Mouse (Mus musculus): ENCODE measurements around the gene Nkg7. TPM values are rescaled to one million over a fixed set of nuclear protein-coding genes. Genes with fewer than 3 reads are reported as not detected.

Gene Nkg7
- polyA plus RNA-seq, 1 experiment: not detected

DNA sequence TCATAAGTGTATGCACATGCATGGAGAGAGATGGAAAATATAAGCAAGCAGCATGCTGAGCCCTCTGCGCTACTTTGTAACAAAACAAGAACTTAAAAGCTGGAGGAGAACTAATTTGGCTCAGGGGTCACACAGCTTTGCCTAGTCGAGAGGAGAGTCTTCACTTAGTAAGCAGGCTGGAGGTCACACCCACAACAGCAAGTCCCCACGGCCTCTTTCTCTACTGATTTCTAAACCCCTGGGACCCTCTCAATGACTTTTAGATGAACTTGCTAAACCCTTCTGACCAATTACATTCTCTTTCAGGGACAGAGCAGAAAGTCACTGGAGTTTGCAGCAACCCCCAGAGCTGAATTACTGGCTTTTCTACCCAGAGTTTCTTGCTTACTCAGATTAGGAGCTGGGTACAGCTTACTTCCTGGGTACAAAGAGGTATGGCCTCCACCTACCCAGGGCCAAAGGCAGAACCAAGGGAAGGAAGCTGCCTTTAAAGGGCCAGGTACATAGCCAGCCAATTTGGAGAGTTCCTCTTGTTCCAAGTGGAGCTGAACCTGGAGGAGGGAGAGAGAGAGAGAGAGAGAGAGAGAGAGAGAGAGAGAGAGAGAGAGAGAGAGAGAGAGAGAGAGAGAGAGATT, 12.8 kb upstream of the Nkg7 start:
- TF ChIP-seq REST (IDR thresholded peaks at IDR 0.05; ENCODE audit: insufficient read depth, insufficient read length) (no peak), POLR2A (IDR thresholded peaks at IDR 0.05; ENCODE audit: insufficient read length, low read depth) (no peak), MYOG (IDR thresholded peaks at IDR 0.05; ENCODE audit: control insufficient read depth in 1 of 3, insufficient read depth in 1 of 3, insufficient read length in 2 of 3, low read depth in 2 of 3) (no peak), POLR2AphosphoS2 (IDR thresholded peaks at IDR 0.05; ENCODE audit: insufficient read length, low read depth) (no peak), MAX (IDR thresholded peaks at IDR 0.05; ENCODE audit: low read depth) (no peak), TCF3 (IDR thresholded peaks at IDR 0.05; ENCODE audit: insufficient read length, low read depth) (no peak), SRF (IDR thresholded peaks at IDR 0.05; ENCODE audit: control insufficient read depth, insufficient read length, low read depth) (no peak), USF1 (IDR thresholded peaks at IDR 0.05; ENCODE audit: low read depth) (no peak), TCF12 (IDR thresholded peaks at IDR 0.05; ENCODE audit: insufficient read depth, poor library complexity, severe bottlenecking) (no peak), MYOD1 (IDR thresholded peaks at IDR 0.05; ENCODE audit: control insufficient read depth in 1 of 3, insufficient read length in 2 of 3, low read depth in 2 of 3) (no peak), E2F4 (IDR thresholded peaks at IDR 0.05; ENCODE audit: insufficient read depth) (no peak), CEBPB (IDR thresholded peaks at IDR 0.05; ENCODE audit: insufficient read depth, poor library complexity, severe bottlenecking) (no peak)

DNA sequence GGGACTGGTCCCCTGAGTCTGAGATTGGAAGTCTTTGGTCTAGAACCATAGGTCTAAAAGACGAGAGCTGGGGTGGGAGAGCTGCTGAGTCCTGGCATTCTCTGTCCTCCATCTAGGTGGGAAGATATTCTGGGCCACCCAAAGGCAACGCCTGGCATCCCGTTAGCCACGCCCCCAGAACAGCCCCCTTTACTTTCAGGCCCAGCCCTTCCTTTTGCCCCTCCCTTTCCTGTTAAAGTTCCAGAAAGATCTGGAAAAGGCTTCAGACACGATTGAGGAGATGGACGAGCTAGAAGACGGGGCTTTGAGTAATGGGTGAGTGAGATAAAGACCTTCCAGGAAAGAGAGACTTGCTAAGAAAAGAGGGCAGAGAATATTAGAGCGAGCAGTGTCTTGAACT, 9.5 kb upstream of the Nkg7 start, which contains the start of gene Lim2:
TSS of gene Lim2 (plus strand) at position 265 of the 400 bp plus-strand sequence.
- Histone ChIP-seq H3K4me2 (ENCODE audit: low read depth) (no peak within 1 kb of the TSS), H3ac (ENCODE audit: control insufficient read depth, insufficient read length) (no peak within 1 kb of the TSS), H3K79me2 (ENCODE audit: control insufficient read depth, insufficient read depth) (no peaks in the 10 kb centered on the region), H3K27me3 (ENCODE audit: control insufficient read depth, insufficient read depth, insufficient read length) (no peaks in the 10 kb centered on the region), H3K36me3 (ENCODE audit: control insufficient read depth, insufficient read depth) (no peaks in the 10 kb centered on the region), H3K4me3 (no peak within 1 kb of the TSS)
- no peak for TF ChIP-seq MAX (IDR thresholded peaks at IDR 0.05; ENCODE audit: low read depth)
- no peak for TF ChIP-seq MYOG (IDR thresholded peaks at IDR 0.05; ENCODE audit: control insufficient read depth in 1 of 3, insufficient read depth in 1 of 3, insufficient read length in 2 of 3, low read depth in 2 of 3)
- no peak for TF ChIP-seq E2F4 (IDR thresholded peaks at IDR 0.05; ENCODE audit: insufficient read depth)
- TF ChIP-seq MYOD1 (IDR thresholded peaks at IDR 0.05; ENCODE audit: control insufficient read depth in 1 of 3, insufficient read length in 2 of 3, low read depth in 2 of 3): no peak
- TF ChIP-seq CEBPB (IDR thresholded peaks at IDR 0.05; ENCODE audit: insufficient read depth, poor library complexity, severe bottlenecking): no peak
- TF ChIP-seq USF1 (IDR thresholded peaks at IDR 0.05; ENCODE audit: low read depth): no peak
- no peak for TF ChIP-seq REST (IDR thresholded peaks at IDR 0.05; ENCODE audit: insufficient read depth, insufficient read length)
- TF ChIP-seq SRF (IDR thresholded peaks at IDR 0.05; ENCODE audit: control insufficient read depth, insufficient read length, low read depth): no peak
- no peak for TF ChIP-seq TCF12 (IDR thresholded peaks at IDR 0.05; ENCODE audit: insufficient read depth, poor library complexity, severe bottlenecking)
- TF ChIP-seq POLR2A (IDR thresholded peaks at IDR 0.05; ENCODE audit: insufficient read length, low read depth): no peak
- TF ChIP-seq TCF3 (IDR thresholded peaks at IDR 0.05; ENCODE audit: insufficient read length, low read depth): no peak
- TF ChIP-seq POLR2AphosphoS2 (IDR thresholded peaks at IDR 0.05; ENCODE audit: insufficient read length, low read depth): no peak

More for the DNA sequence above, 12.8 kb upstream of the Nkg7 start:
- H3K4me2 ChIP-seq (ENCODE audit: low read depth): no peak overlapping the region
- H3K79me2 ChIP-seq (ENCODE audit: control insufficient read depth, insufficient read depth): no peaks in the 10 kb centered on the region
- H3K4me3 ChIP-seq: no peak overlapping the region
- H3K36me3 ChIP-seq (ENCODE audit: control insufficient read depth, insufficient read depth): no peaks in the 10 kb centered on the region
- no peaks in the 10 kb centered on the region for H3K27me3 ChIP-seq (ENCODE audit: control insufficient read depth, insufficient read depth, insufficient read length)
- no peak overlapping the region for H3ac ChIP-seq (ENCODE audit: control insufficient read depth, insufficient read length)

DNA sequence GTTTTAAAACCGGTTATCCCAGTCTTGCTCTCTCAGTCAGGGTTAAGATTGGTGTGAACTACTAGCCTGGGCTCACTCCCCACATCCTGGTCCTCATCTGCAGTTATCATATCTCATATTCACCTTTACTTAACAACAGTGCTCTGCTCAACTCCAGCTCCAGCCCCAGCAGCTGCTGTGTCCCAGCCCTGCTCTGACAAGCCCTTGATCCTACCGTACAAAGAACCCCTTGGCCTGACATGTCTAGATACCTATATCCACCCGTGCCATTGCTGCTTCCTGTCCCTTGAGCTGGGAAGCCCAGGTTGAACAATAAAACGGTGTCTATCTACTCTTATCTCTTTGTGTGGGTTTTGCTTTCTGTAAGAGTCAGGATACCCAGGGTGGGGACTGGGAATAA, 7.4 kb upstream of the Nkg7 start:
- TF ChIP-seq TCF3 (IDR thresholded peaks at IDR 0.05; ENCODE audit: insufficient read length, low read depth) (no peak), TCF12 (IDR thresholded peaks at IDR 0.05; ENCODE audit: insufficient read depth, poor library complexity, severe bottlenecking) (no peak), E2F4 (IDR thresholded peaks at IDR 0.05; ENCODE audit: insufficient read depth) (no peak), POLR2AphosphoS2 (IDR thresholded peaks at IDR 0.05; ENCODE audit: insufficient read length, low read depth) (no peak), MAX (IDR thresholded peaks at IDR 0.05; ENCODE audit: low read depth) (no peak), REST (IDR thresholded peaks at IDR 0.05; ENCODE audit: insufficient read depth, insufficient read length) (no peak), SRF (IDR thresholded peaks at IDR 0.05; ENCODE audit: control insufficient read depth, insufficient read length, low read depth) (no peak), MYOG (IDR thresholded peaks at IDR 0.05; ENCODE audit: control insufficient read depth in 1 of 3, insufficient read depth in 1 of 3, insufficient read length in 2 of 3, low read depth in 2 of 3) (no peak), MYOD1 (IDR thresholded peaks at IDR 0.05; ENCODE audit: control insufficient read depth in 1 of 3, insufficient read length in 2 of 3, low read depth in 2 of 3) (no peak), POLR2A (IDR thresholded peaks at IDR 0.05; ENCODE audit: insufficient read length, low read depth) (no peak), USF1 (IDR thresholded peaks at IDR 0.05; ENCODE audit: low read depth) (no peak)
- H3K27me3 ChIP-seq (ENCODE audit: control insufficient read depth, insufficient read depth, insufficient read length): no peaks in the 10 kb centered on the region
- no peak overlapping the region for H3K4me3 ChIP-seq
- no peak overlapping the region for H3ac ChIP-seq (ENCODE audit: control insufficient read depth, insufficient read length)
- no peaks in the 10 kb centered on the region for H3K79me2 ChIP-seq (ENCODE audit: control insufficient read depth, insufficient read depth)
- H3K4me2 ChIP-seq (ENCODE audit: low read depth): no peak overlapping the region
- H3K36me3 ChIP-seq (ENCODE audit: control insufficient read depth, insufficient read depth): no peaks in the 10 kb centered on the region

DNA sequence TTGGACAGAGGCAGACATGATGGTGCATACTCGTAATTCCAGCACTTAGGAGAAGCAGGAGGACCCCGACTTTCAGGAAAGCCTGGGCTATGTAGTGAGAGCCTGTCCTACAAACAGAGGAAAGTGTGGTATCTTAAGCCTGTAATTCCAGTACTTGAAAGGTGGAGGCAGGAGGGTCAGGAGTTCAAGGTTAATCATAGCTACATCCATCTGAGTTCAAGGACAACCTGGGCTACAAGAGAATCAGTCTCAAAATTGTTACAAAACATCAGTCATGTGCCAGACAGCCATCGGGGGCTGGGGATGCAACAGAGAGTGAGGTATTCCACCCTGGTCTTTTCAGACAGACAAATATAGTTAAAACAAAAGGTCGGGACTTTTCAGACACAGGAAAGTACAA, 4.0 kb upstream of the Nkg7 start:
- Histone ChIP-seq H3K27me3 (ENCODE audit: control insufficient read depth, insufficient read depth, insufficient read length) (no peaks in the 10 kb centered on the region), H3K79me2 (ENCODE audit: control insufficient read depth, insufficient read depth) (no peaks in the 10 kb centered on the region), H3K4me3 (no peak overlapping the region), H3K4me2 (ENCODE audit: low read depth) (no peak overlapping the region), H3K36me3 (ENCODE audit: control insufficient read depth, insufficient read depth) (no peaks in the 10 kb centered on the region), H3ac (ENCODE audit: control insufficient read depth, insufficient read length) (no peak overlapping the region)
- TF ChIP-seq POLR2A (IDR thresholded peaks at IDR 0.05; ENCODE audit: insufficient read length, low read depth): no peak
- no peak for TF ChIP-seq USF1 (IDR thresholded peaks at IDR 0.05; ENCODE audit: low read depth)
- TF ChIP-seq E2F4 (IDR thresholded peaks at IDR 0.05; ENCODE audit: insufficient read depth): no peak
- TF ChIP-seq POLR2AphosphoS2 (IDR thresholded peaks at IDR 0.05; ENCODE audit: insufficient read length, low read depth): no peak
- no peak for TF ChIP-seq TCF3 (IDR thresholded peaks at IDR 0.05; ENCODE audit: insufficient read length, low read depth)
- TF ChIP-seq MYOD1 (IDR thresholded peaks at IDR 0.05; ENCODE audit: control insufficient read depth in 1 of 3, insufficient read length in 2 of 3, low read depth in 2 of 3): no peak
- no peak for TF ChIP-seq MAX (IDR thresholded peaks at IDR 0.05; ENCODE audit: low read depth)
- TF ChIP-seq TCF12 (IDR thresholded peaks at IDR 0.05; ENCODE audit: insufficient read depth, poor library complexity, severe bottlenecking): no peak
- TF ChIP-seq MYOG (IDR thresholded peaks at IDR 0.05; ENCODE audit: control insufficient read depth in 1 of 3, insufficient read depth in 1 of 3, insufficient read length in 2 of 3, low read depth in 2 of 3): no peak

All from myocyte (in vitro differentiated cells).